Mouse (Mus musculus) E14TG2a.4 (cell line): ENCODE results near the gene Podn.

Source experiments
- CTCF ChIP-seq: conservative IDR thresholded peaks from 2 replicates; pipeline ENCODE4 v1.5.1; 2014; ENCODE audit warnings: low read length
- NANOG ChIP-seq: IDR thresholded peaks from 2 replicates; pipeline ENCODE4 v1.6.1; 2014; ENCODE audit warnings: borderline replicate concordance, low read length, mixed read lengths
- POU5F1 ChIP-seq: IDR thresholded peaks from 2 replicates; pipeline ENCODE4 v1.6.1; 2014; ENCODE audit warnings: low read length, borderline replicate concordance

DNA sequence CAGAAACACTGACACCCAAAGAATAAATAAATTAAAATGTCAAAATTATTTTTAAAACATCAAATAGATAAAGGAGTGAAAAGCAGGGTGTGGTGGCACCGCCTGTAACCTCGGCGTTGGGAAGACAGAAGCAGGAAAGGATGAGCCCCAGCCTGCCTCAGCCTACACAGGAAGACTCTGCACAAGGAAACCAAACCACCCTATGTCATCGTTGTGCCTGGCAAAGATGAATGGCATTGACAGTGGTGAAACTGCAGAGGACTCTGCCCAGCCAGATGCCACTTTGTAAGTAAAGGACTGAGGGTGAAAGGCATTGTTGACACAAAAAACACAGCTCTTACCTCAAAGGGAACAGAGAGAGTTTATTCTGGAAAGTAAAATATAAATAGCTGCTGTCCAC is 30.0 kb upstream of the Podn start:
- TF ChIP-seq CTCF (no peak), POU5F1 (no peak), NANOG (no peak)
